In the genomic region with DNA sequence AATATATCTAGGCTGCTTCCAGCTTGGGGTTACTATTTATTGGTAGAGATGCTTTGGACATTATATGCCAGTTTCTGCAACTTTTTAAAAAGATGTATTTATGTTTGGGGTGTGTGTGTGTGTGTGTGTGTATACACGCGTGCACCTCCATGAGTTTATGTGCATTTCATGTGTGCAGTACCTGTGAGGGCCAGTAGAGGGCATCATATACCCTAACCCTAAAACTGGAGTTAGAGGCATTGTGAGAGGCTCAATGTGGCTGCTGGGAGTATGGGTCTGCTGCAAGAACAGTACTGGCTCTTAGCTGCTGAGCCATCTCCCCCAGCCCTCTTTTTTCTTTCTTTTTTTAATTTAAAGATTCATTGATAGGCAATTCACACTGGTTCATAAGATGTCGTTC, we compare ENCODE assay signal across 17 mouse cellular contexts. TPM values are rescaled to one million over a fixed set of nuclear protein-coding genes. Genes with fewer than 3 reads are reported as not detected.
DNase-seq lines count a peak whose midpoint lies in the region; TF ChIP-seq lines count a peak whose summit lies in the region.
"Had no signal": no experiment of that assay in that cellular context is flagged by ENCODE, and none has a peak within 500 bp of the region (broad histone marks: within the 10 kb centered on the region; RNA-seq: fewer than 3 reads in every experiment).

No protein-coding gene starts in this region.

- H3K9me3 ChIP-seq in E14TG2a.4 (ENCODE audit: low read length) = no peaks in the 10 kb centered on the region

- no peaks in the 10 kb centered on the region for H3K4me1 ChIP-seq in E14TG2a.4 (replicated peaks; ENCODE audit: low read depth, low read length)
- H3K4me1 ChIP-seq: forebrain, embryonic 12.5 days; midbrain, embryonic 13.5 days had no signal

- H3K36me3 ChIP-seq in E14TG2a.4 (ENCODE audit: insufficient read depth, low read length) = no peaks in the 10 kb centered on the region
- H3K36me3 ChIP-seq: forebrain, embryonic 12.5 days; midbrain, embryonic 13.5 days had no signal

- intact Hi-C loops in heart, postnatal 10 days (cut with DNase I) = no loop called here
- intact Hi-C loops in left cerebral cortex, adult 2 months (cut with DNase I) = no loop called here

- peak; percentile 14 for DNase-seq in heart, adult 11 months
- no peak for DNase-seq in heart, postnatal 10 days
- no peak for DNase-seq in left cerebral cortex, adult 2 months (ENCODE audit: extremely low spot score in 1 of 2, low spot score in 2 of 2)
- DNase-seq in left cerebral cortex, adult 18-20 months (ENCODE audit: low spot score in 2 of 2) = no peak
- peak; percentile 56 for DNase-seq in R1 (ENCODE audit: low read depth, low spot score)
- no peak for DNase-seq in right cerebral cortex, adult 18-20 months
- no peak for DNase-seq in adrenal gland, postnatal 14 days
- DNase-seq: cerebellum, postnatal 14 days; heart, postnatal 14 days; kidney, adult 9 months; layer of hippocampus, postnatal 36 days; lung, adult 18-20 months had no signal

- TF ChIP-seq CTCF in left cerebral cortex, adult 2 months (IDR thresholded peaks at IDR 0.05) = peak; percentile 21
- TF ChIP-seq CTCF in E14TG2a.4 (conservative IDR thresholded peaks at IDR 0.05; ENCODE audit: low read length) = peak; percentile 50

- no peak overlapping the region for H3K27ac ChIP-seq in left cerebral cortex, adult 2 months
- H3K27ac ChIP-seq: forebrain, embryonic 12.5 days; hindbrain, embryonic 14.5 days; midbrain, embryonic 13.5 days had no signal

- no peaks in the 10 kb centered on the region for H3K27me3 ChIP-seq in E14TG2a.4 (ENCODE audit: insufficient read depth, low read length)
- H3K27me3 ChIP-seq: midbrain, embryonic 13.5 days had no signal

- H3K4me3 ChIP-seq in left cerebral cortex, adult 2 months = no peak overlapping the region
- no peak overlapping the region for H3K4me3 ChIP-seq in E14TG2a.4 (replicated peaks; ENCODE audit: low read length)
- H3K4me3 ChIP-seq: forebrain, embryonic 12.5 days; midbrain, embryonic 13.5 days; myocyte had no signal

RNA-seq across cellular contexts. Expression of a gene that starts 23.0 kb away (rescaled TPM):
- total RNA-seq in heart, postnatal 10 days (2021) = 10 to 100 TPM; 39.2 to 52.4 TPM
- total RNA-seq in left cerebral cortex, adult 2 months (2021) = 1 to 10 TPM; 3.6 TPM
- total RNA-seq in left cerebral cortex, adult 18-20 months (2021) = 1 to 10 TPM; 3.2 to 4.1 TPM
- 63.3 and 84.9 TPM in 2 replicates for total RNA-seq in adrenal gland, postnatal 14 days (2021)

RNA-seq across cellular contexts. Expression of a gene that starts 53.7 kb away (rescaled TPM):
- total RNA-seq in heart, postnatal 10 days (2021) = 10 to 100 TPM; 39.2 to 40.9 TPM
- total RNA-seq in left cerebral cortex, adult 2 months (2021) = 10 to 100 TPM; 21.1 to 21.3 TPM
- total RNA-seq in left cerebral cortex, adult 18-20 months (2021) = 10 to 100 TPM; 19.3 to 21.3 TPM
- 17.9 and 20.2 TPM in 2 replicates for total RNA-seq in adrenal gland, postnatal 14 days (2021)

Comparison
In these comparisons a context has a peak if more than half of its experiments do, and no peak if none do; other contexts are left out.
1. DNase-seq: peak in heart, adult 11 months (single experiment) and R1 (single experiment); none in heart, postnatal 10 days (0 of 2), left cerebral cortex, adult 2 months (0 of 2), left cerebral cortex, adult 18-20 months (0 of 2), right cerebral cortex, adult 18-20 months (single experiment) and adrenal gland, postnatal 14 days (single experiment).
2. RNA of a gene that starts 23.0 kb away (total RNA-seq): 63.3 to 84.9 TPM in adrenal gland, postnatal 14 days and 39.2 to 52.4 TPM in heart, postnatal 10 days; 3.2 to 4.1 TPM in left cerebral cortex, adult 18-20 months and 3.6 TPM in left cerebral cortex, adult 2 months; every median in the first group is over 4 times any median in the second.